Mouse (Mus musculus): ENCODE measurements at regions not wholly inside any gene's neighbourhood (a gene's known extent, or its start where the extent isn't known, plus 50 kb on each side); places are given as distances from the start of the nearest gene placed in this dataset.

DNA sequence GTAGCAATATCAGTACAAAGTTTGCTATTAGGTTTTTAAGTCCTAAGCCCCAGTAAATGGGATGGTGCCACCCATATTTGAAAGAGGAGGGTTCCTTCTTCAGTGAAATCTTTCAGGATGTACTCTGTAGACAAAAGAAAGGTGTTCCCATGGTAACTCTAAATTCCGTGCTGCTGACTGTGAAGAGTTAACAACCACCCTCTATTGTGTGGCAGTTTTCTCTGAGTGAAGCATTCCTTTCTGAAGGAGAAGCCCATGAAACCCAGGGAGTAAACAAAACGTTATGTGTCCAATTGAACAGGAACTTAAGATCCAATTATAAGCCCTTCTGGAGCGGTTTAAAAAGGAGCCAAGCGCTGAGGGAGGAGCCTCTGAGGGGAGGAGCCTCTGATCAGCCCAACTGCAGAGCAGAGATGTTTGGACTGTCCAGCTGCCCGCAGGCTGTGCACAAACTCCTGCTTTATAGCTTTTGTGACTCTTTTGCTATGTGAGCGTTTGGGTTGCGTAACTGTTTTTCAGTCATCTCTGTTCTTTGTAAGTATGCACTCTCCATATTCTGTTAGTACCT is 446.1 kb downstream of the 1190002N15Rik start:
- H3K36me3 ChIP-seq (ENCODE audit: control insufficient read depth, insufficient read depth, low read length): no peaks in the 10 kb centered on the region

DNA sequence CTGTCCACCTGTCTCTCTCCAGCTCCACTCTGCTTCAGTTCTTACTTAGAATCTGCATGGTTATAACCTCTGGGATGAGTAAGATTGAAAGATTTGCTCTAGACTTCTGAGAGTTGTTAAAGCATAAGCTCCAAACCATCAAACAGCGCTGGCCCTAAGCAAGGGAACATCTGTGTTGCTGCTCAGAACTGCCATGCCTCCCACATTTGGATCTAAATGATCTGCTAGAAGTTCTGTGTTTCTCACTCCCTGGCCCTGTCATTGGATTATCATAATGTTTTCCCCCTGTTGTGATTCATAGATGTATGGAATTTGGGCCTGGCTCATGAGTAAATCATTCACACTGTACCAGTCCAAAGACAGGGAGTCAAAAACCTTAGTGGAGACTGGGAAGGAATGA is 448.1 kb downstream of the 1190002N15Rik start:
- Histone ChIP-seq H3K9me3 (replicated peaks; ENCODE audit: control insufficient read depth, low read length) (no peaks in the 10 kb centered on the region), H3K4me2 (no peak overlapping the region), H3K36me3 (ENCODE audit: control insufficient read depth, insufficient read depth, low read length) (no peaks in the 10 kb centered on the region), H3K4me3 (ENCODE audit: low read depth, low read length) (no peak overlapping the region), H3K4me1 (ENCODE audit: control insufficient read depth, insufficient read depth, low read length) (no peaks in the 10 kb centered on the region), H3K27ac (ENCODE audit: low read depth, low read length) (no peak overlapping the region), H3K9ac (ENCODE audit: low read depth, low read length) (no peak overlapping the region), H3K27me3 (ENCODE audit: control insufficient read depth, insufficient read depth, low read length) (no peaks in the 10 kb centered on the region)
- 79% methylated on average over 1 of the region's 1 CpGs for WGBS (ENCODE audit: insufficient replicate concordance)
- no peak for ATAC-seq (replicated peaks; ENCODE audit: insufficient number of reproducible peaks, low FRiP score, low TSS enrichment)

More for the DNA sequence above, 446.1 kb downstream of the 1190002N15Rik start:
- H3K4me3 ChIP-seq (ENCODE audit: low read depth, low read length): no peak overlapping the region
- no peak overlapping the region for H3K9ac ChIP-seq (ENCODE audit: low read depth, low read length)
- no peak overlapping the region for H3K27ac ChIP-seq (ENCODE audit: low read depth, low read length)
- no peaks in the 10 kb centered on the region for H3K27me3 ChIP-seq (ENCODE audit: control insufficient read depth, insufficient read depth, low read length)
- WGBS (ENCODE audit: insufficient replicate concordance): 64% methylated on average over 7 of the region's 7 CpGs
- ATAC-seq (replicated peaks; ENCODE audit: insufficient number of reproducible peaks, low FRiP score, low TSS enrichment): no peak
- H3K9me3 ChIP-seq (replicated peaks; ENCODE audit: control insufficient read depth, low read length): no peaks in the 10 kb centered on the region
- no peak overlapping the region for H3K4me2 ChIP-seq
- no peaks in the 10 kb centered on the region for H3K4me1 ChIP-seq (ENCODE audit: control insufficient read depth, insufficient read depth, low read length)

DNA sequence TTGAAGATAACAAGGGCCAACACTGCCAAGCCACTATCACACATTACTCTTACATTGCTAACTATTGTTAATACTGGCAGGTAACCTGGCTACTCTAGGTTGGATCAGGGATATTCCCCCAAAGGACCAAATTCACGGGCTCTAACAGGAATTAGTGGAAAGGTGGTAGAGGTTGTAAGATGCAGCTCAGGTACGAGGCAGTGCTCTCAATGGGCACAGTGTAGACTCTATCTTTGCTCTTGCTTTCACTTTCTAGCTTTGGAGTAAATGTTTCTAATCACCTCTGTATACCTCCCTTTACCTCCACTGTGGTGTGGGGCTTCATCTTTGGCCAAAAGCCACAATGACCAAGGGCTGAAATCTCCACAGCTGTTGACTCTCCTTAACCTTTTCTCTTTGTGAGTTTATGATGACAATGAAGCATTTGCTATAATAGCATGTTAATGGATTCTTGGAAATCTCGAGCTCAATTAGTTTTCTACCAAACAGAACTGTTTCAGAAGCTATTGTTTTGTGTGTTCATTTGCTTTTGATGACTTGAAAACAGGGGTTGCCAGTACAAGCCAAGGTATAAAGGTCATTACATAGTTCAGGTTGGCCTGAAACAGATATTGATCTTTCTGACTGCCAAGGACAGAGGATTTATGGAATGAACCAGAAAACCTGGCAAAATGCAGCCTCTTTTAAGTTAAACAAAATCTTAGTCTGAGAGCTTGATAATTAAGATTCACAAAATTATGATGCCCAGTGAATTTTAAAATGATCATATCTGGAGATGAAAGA is 454.1 kb downstream of the 1190002N15Rik start:
- Histone ChIP-seq H3K4me1 (ENCODE audit: control insufficient read depth, insufficient read depth, low read length) (no peaks in the 10 kb centered on the region), H3K9me3 (replicated peaks; ENCODE audit: control insufficient read depth, low read length) (no peaks in the 10 kb centered on the region), H3K4me3 (ENCODE audit: low read depth, low read length) (no peak overlapping the region), H3K27me3 (ENCODE audit: control insufficient read depth, insufficient read depth, low read length) (no peaks in the 10 kb centered on the region), H3K36me3 (ENCODE audit: control insufficient read depth, insufficient read depth, low read length) (no peaks in the 10 kb centered on the region), H3K27ac (ENCODE audit: low read depth, low read length) (no peak overlapping the region), H3K9ac (ENCODE audit: low read depth, low read length) (no peak overlapping the region), H3K4me2 (no peak overlapping the region)
- WGBS (ENCODE audit: insufficient replicate concordance): 75% methylated on average over 3 of the region's 3 CpGs
- ATAC-seq (replicated peaks; ENCODE audit: insufficient number of reproducible peaks, low FRiP score, low TSS enrichment): no peak

DNA sequence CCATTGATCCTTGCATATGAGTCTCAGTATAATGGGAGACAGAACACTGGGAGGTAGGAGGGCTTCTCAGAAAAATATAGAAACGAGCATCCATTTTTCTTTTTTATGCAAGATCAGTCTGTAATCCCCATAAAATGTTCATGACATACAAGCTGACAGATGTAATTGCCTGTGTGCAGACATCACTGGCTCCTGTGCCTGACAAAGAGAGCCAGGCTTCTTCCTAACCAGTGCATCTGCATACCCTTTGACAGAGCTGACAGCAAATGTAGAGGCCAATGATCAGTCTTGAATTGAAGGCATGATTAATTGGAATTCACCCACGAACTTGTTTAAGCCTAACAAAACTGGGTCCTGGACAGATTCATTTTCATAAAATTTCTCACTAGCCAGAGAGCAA is 463.0 kb downstream of the 1190002N15Rik start:
- no peak overlapping the region for H3K9ac ChIP-seq (ENCODE audit: low read depth, low read length)
- no peak overlapping the region for H3K4me3 ChIP-seq (ENCODE audit: low read depth, low read length)
- no peak overlapping the region for H3K4me2 ChIP-seq
- WGBS (ENCODE audit: insufficient replicate concordance): 57% methylated on average over 2 of the region's 2 CpGs
- H3K27ac ChIP-seq (ENCODE audit: low read depth, low read length): no peak overlapping the region
- no peaks in the 10 kb centered on the region for H3K9me3 ChIP-seq (replicated peaks; ENCODE audit: control insufficient read depth, low read length)
- ATAC-seq (replicated peaks; ENCODE audit: insufficient number of reproducible peaks, low FRiP score, low TSS enrichment): no peak
- no peaks in the 10 kb centered on the region for H3K36me3 ChIP-seq (ENCODE audit: control insufficient read depth, insufficient read depth, low read length)
- H3K4me1 ChIP-seq (ENCODE audit: control insufficient read depth, insufficient read depth, low read length): no peaks in the 10 kb centered on the region
- H3K27me3 ChIP-seq (ENCODE audit: control insufficient read depth, insufficient read depth, low read length): no peaks in the 10 kb centered on the region

DNA sequence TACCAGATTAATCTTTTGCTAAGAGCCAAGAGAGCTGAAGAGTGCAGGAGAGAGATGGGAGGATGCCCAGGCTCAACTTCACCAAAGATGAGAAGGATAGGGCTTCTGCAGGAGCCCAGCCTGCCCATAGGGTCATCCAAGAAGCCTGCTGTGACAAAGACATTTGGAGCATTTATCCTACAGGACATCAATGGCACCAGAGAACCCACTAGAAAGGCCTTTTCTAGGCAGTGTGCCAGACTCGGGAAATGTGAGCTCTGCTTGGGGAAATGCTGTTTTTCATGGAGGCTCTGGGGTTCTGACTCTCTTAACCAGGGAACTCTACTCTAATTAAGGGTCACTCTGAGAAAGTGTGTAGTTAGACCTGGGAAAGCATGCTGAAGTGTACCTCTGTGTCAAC is 470.8 kb downstream of the 1190002N15Rik start:
- no peak for ATAC-seq (replicated peaks; ENCODE audit: insufficient number of reproducible peaks, low FRiP score, low TSS enrichment)
- H3K4me3 ChIP-seq (ENCODE audit: low read depth, low read length): no peak overlapping the region
- H3K9me3 ChIP-seq (replicated peaks; ENCODE audit: control insufficient read depth, low read length): no peaks in the 10 kb centered on the region
- H3K4me1 ChIP-seq (ENCODE audit: control insufficient read depth, insufficient read depth, low read length): no peaks in the 10 kb centered on the region
- no peak overlapping the region for H3K27ac ChIP-seq (ENCODE audit: low read depth, low read length)
- no peaks in the 10 kb centered on the region for H3K36me3 ChIP-seq (ENCODE audit: control insufficient read depth, insufficient read depth, low read length)
- no peak overlapping the region for H3K4me2 ChIP-seq
- H3K27me3 ChIP-seq (ENCODE audit: control insufficient read depth, insufficient read depth, low read length): no peaks in the 10 kb centered on the region
- H3K9ac ChIP-seq (ENCODE audit: low read depth, low read length): no peak overlapping the region
- WGBS (ENCODE audit: insufficient replicate concordance): 58% methylated on average over 1 of the region's 1 CpGs

DNA sequence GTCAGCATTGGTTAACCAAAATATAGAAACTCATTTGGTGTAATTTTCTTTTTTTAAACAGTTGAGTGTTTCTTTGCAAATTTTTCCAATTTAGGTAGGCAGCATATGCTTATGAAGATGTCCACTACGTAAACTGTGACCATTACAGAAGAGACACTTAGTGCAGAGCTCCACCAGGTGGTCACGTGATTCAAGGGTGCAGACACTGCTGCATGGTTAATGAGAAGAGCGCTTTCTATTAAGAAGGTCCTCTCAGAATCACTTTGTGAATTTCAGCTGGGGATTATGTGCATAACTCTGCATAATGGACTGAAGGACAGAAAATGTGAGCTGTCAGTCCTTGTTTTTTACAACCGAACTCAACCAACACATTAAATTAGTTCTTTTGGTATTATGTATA is 484.7 kb downstream of the 1190002N15Rik start:
- no peak overlapping the region for H3K4me2 ChIP-seq
- no peaks in the 10 kb centered on the region for H3K27me3 ChIP-seq (ENCODE audit: control insufficient read depth, insufficient read depth, low read length)
- no peaks in the 10 kb centered on the region for H3K4me1 ChIP-seq (ENCODE audit: control insufficient read depth, insufficient read depth, low read length)
- H3K36me3 ChIP-seq (ENCODE audit: control insufficient read depth, insufficient read depth, low read length): no peaks in the 10 kb centered on the region
- H3K27ac ChIP-seq (ENCODE audit: low read depth, low read length): no peak overlapping the region
- no peak for ATAC-seq (replicated peaks; ENCODE audit: insufficient number of reproducible peaks, low FRiP score, low TSS enrichment)
- no peak overlapping the region for H3K4me3 ChIP-seq (ENCODE audit: low read depth, low read length)
- no peaks in the 10 kb centered on the region for H3K9me3 ChIP-seq (replicated peaks; ENCODE audit: control insufficient read depth, low read length)
- H3K9ac ChIP-seq (ENCODE audit: low read depth, low read length): no peak overlapping the region
- WGBS (ENCODE audit: insufficient replicate concordance): 77% methylated on average over 4 of the region's 4 CpGs

DNA sequence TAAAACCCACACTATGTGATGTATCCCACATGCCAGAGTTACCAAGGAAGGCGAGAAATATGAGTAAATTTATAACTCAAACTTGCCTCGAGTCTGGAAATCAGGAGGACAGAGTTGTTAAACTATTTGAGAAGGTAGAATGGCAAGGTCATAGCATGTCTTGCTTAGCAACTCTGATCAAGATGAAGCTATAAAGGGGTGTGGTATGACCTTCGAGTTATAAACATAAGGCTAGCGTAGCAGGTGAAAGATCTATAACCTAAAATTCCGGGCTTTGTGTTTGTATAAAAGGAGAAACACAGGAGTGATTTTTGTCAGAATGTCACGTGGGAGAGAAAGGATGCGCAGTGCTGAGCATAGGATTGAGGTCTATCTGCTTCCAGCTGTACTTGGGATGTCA is 490.0 kb downstream of the 1190002N15Rik start:
- H3K36me3 ChIP-seq (ENCODE audit: control insufficient read depth, insufficient read depth, low read length): no peaks in the 10 kb centered on the region
- H3K4me1 ChIP-seq (ENCODE audit: control insufficient read depth, insufficient read depth, low read length): no peaks in the 10 kb centered on the region
- H3K27me3 ChIP-seq (ENCODE audit: control insufficient read depth, insufficient read depth, low read length): no peaks in the 10 kb centered on the region
- H3K9me3 ChIP-seq (replicated peaks; ENCODE audit: control insufficient read depth, low read length): no peaks in the 10 kb centered on the region
- no peak overlapping the region for H3K27ac ChIP-seq (ENCODE audit: low read depth, low read length)
- no peak overlapping the region for H3K9ac ChIP-seq (ENCODE audit: low read depth, low read length)
- ATAC-seq (replicated peaks; ENCODE audit: insufficient number of reproducible peaks, low FRiP score, low TSS enrichment): no peak
- no peak overlapping the region for H3K4me2 ChIP-seq
- 86% methylated on average over 7 of the region's 7 CpGs for WGBS (ENCODE audit: insufficient replicate concordance)
- no peak overlapping the region for H3K4me3 ChIP-seq (ENCODE audit: low read depth, low read length)

DNA sequence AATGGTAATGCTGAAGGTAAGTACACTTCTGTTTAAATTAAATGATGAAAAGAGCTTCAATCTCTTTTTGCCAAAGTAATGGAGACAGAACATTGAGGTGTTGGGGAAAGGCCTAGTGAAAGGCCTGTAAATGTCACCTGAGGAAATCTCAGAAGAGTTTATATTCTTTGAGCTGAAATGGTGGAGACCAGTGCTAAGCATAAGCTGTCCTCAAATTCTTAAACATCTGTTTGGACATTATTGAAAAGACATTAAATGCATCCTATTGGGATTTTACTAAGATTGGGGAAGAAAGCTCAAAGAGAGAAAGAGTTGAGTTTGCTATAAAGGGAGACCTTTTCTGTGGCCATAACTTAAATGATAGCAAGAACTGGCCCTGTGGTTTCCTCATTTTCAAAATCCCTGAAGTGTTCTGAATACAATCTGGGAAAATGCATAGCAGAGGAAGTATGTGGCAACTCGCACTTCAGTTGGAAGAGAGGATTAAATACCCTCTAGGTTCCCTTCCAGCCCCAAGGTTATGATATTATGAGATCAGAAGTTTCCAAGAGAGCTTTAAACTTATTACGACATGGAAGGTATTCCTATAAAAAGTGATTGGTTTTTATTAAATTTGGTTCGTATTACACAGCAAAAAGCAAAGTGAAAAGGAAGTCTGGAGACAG is 492.3 kb downstream of the 1190002N15Rik start:
- Histone ChIP-seq H3K27me3 (ENCODE audit: control insufficient read depth, insufficient read depth, low read length) (no peaks in the 10 kb centered on the region), H3K9ac (ENCODE audit: low read depth, low read length) (no peak overlapping the region), H3K27ac (ENCODE audit: low read depth, low read length) (no peak overlapping the region), H3K4me3 (ENCODE audit: low read depth, low read length) (no peak overlapping the region), H3K4me1 (ENCODE audit: control insufficient read depth, insufficient read depth, low read length) (no peaks in the 10 kb centered on the region), H3K36me3 (ENCODE audit: control insufficient read depth, insufficient read depth, low read length) (no peaks in the 10 kb centered on the region), H3K9me3 (replicated peaks; ENCODE audit: control insufficient read depth, low read length) (no peaks in the 10 kb centered on the region), H3K4me2 (no peak overlapping the region)
- 79% methylated on average over 3 of the region's 3 CpGs for WGBS (ENCODE audit: insufficient replicate concordance)
- no peak for ATAC-seq (replicated peaks; ENCODE audit: insufficient number of reproducible peaks, low FRiP score, low TSS enrichment)

Data from heart, embryonic 11.5 days (tissue).